Mouse (Mus musculus) hindbrain, embryonic 10.5 days (tissue): ENCODE measurements at regions not wholly inside any gene's neighbourhood (a gene's known extent, or its start where the extent isn't known, plus 50 kb on each side); places are given as distances from the start of the nearest gene placed in this dataset.
A peak's percentile ranks its signal among the peaks of the same experiment; 100 is the strongest.

Experiments
- DNase-seq: peaks from one replicate; pipeline ENCODE4 v3.0.0-alpha.2; 2017; ENCODE audit warnings: low spot score
- H3K27ac ChIP-seq: fragments of 300-500 bp; sonication (generic); 2 replicates; pipeline ENCODE4 v1.5.1; 2016; ENCODE audit warnings: mild to moderate bottlenecking, moderate library complexity
- H3K27me3 ChIP-seq: fragments of 300-500 bp; sonication (generic); 2 replicates; pipeline ENCODE4 v1.6.1; 2016; ENCODE audit warnings: mild to moderate bottlenecking; ENCODE audit not compliant: poor library complexity, insufficient read depth, severe bottlenecking
- H3K36me3 ChIP-seq: fragments of 300-500 bp; sonication (generic); 2 replicates; pipeline ENCODE4 v1.6.1; 2016; ENCODE audit warnings: mild to moderate bottlenecking, moderate library complexity
- H3K4me1 ChIP-seq: fragments of 300-500 bp; sonication (generic); replicated peaks from 2 replicates; pipeline ENCODE4 v1.6.1; 2016; ENCODE audit warnings: mild to moderate bottlenecking
- H3K4me3 ChIP-seq: fragments of 300-500 bp; sonication (generic); 2 replicates; pipeline ENCODE4 v1.5.1; 2016; ENCODE audit warnings: mild to moderate bottlenecking, moderate library complexity
- H3K9me3 ChIP-seq: fragments of 300-500 bp; sonication (generic); 2 replicates; pipeline ENCODE4 v1.6.1; 2016; ENCODE audit warnings: mild to moderate bottlenecking, moderate library complexity
- WGBS: fragments of 180-500 bp; shearing (Covaris S2); methylation state at CpG from one replicate; pipeline ENCODE4 v1.1.7; 2016; 5-methylcytosine and 5-hydroxymethylcytosine counted together

GRCm38 (mm10) chr9:47909051-47909450 is 252.8 kb upstream of the Nxpe4 start:
- Histone ChIP-seq H3K27ac (peak overlapping the region; percentile 71), H3K9me3 (no peaks in the 10 kb centered on the region), H3K4me1 (peaks cover 43% of the 10 kb centered on the region), H3K27me3 (peaks cover 69% of the 10 kb centered on the region), H3K36me3 (no peaks in the 10 kb centered on the region), H3K4me3 (no peak overlapping the region)
- DNase-seq = no peak
- WGBS = 73% methylated on average over 5 of the region's 5 CpGs

DNA sequence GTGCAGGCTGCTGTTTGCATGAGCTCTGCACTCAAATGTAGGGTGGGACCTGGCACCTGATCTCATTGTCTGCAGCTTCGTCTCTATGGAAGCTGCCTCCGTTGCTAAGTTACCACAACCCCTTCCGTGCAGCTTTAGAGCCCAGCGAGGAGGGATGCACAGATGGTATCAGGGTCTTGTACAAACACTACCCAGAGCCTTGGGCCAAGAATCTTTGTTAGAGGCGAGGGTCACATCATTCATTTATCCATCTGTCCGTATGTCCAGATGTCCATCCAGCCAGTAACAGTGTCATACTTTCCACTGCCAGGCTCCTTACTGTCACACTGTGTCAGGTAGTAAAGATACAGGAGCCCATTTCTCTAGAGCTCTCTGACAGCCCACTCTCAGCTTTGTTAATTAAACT is 251.3 kb upstream of the Nxpe4 start:
- H3K27ac ChIP-seq = peak overlapping the region; percentile 71

GRCm38 (mm10) chr9:47912823-47913222 is 249.0 kb upstream of the Nxpe4 start:
- Histone ChIP-seq H3K27ac (no peak overlapping the region), H3K4me1 (peaks cover 25% of the 10 kb centered on the region), H3K36me3 (no peaks in the 10 kb centered on the region), H3K9me3 (no peaks in the 10 kb centered on the region), H3K4me3 (no peak overlapping the region), H3K27me3 (peaks cover 36% of the 10 kb centered on the region)
- whole genome bisulfite sequencing = 79% methylated on average over 5 of the region's 5 CpGs
- no peak for DNase-seq

More for the DNA sequence above, 251.3 kb upstream of the Nxpe4 start:
- WGBS = 21% methylated on average over 6 of the region's 6 CpGs
- peak; percentile 52 for DNase-seq
- Histone ChIP-seq H3K4me1 (peaks cover 29% of the 10 kb centered on the region), H3K9me3 (no peaks in the 10 kb centered on the region), H3K4me3 (no peak overlapping the region), H3K27me3 (peaks cover 59% of the 10 kb centered on the region), H3K36me3 (no peaks in the 10 kb centered on the region)

DNA sequence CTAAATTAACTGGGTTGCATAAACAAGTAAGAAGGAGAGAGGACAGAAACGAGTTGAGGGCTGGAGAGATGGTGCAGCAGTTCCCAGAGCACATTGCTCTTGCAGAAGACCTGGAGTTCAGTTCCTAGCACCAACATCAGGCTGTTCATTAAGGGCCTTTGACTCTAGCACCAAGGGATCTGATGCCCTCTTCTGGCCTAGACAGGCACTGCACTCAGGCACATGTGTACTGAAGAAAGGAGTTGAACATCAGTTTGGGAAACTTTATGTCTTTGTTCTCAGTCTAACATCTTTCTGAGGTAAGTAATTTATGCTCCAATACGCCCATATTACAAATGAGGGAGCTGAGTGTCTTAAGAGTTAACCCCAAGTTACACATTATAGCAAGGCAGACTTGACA is 226.5 kb upstream of the Nxpe4 start:
- Histone ChIP-seq H3K4me1 (0 out of 2 replicates have a peak, but pooled peaks cover 16% of the 10 kb centered on the region), H3K27me3 (0 out of 2 replicates have a peak, but pooled peaks cover 5% of the 10 kb centered on the region), H3K27ac (no peak overlapping the region), H3K36me3 (no peaks in the 10 kb centered on the region), H3K4me3 (no peak overlapping the region), H3K9me3 (no peaks in the 10 kb centered on the region)
- 80% methylated on average over 2 of the region's 2 CpGs for whole genome bisulfite sequencing
- DNase-seq = peak; percentile 27

DNA sequence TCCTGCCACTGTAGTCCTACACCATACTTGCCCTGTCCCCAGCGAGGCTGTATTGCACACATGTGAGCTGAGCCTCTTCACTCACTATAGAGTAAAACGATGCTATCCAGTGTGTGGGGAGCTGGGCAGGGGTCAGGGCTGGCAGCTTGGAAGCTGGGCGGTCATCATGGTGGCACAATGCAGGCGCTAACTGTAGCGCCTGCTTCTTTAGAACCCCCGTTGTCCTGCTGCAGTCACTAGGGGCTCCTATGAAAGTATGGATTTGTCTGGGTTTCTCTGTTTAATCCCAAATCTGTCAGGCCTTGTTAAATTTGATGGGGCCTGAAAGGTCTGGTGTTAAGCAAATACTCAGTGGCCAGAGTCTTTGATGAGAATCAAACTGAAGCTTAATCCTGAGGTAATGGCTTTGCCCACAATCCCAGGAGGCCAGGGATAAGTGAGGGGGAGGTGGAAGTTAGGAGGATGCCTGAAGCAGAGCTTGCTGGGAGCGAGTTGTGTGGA is 225.8 kb upstream of the Nxpe4 start:
- 71% methylated on average over 7 of the region's 7 CpGs for WGBS
- peaks cover 5% of the 10 kb centered on the region; the same call in 1 of the 2 replicates for H3K27me3 ChIP-seq
- H3K9me3 ChIP-seq = no peaks in the 10 kb centered on the region
- H3K4me1 ChIP-seq = 0 out of 2 replicates have a peak, but pooled peaks cover 16% of the 10 kb centered on the region
- no peaks in the 10 kb centered on the region for H3K36me3 ChIP-seq
- no peak overlapping the region for H3K4me3 ChIP-seq
- no peak overlapping the region for H3K27ac ChIP-seq
- DNase-seq = no peak

GRCm38 (mm10) chr9:47938941-47939710 is 222.7 kb upstream of the Nxpe4 start:
- DNase-seq = no peak
- peaks cover 5% of the 10 kb centered on the region; the same call in 1 of the 2 replicates for H3K27me3 ChIP-seq
- no peaks in the 10 kb centered on the region for H3K36me3 ChIP-seq
- peaks cover 30% of the 10 kb centered on the region for H3K4me1 ChIP-seq
- 80% methylated on average over 14 of the region's 14 CpGs for WGBS
- no peak overlapping the region for H3K4me3 ChIP-seq
- no peak overlapping the region for H3K27ac ChIP-seq
- H3K9me3 ChIP-seq = no peaks in the 10 kb centered on the region

DNA sequence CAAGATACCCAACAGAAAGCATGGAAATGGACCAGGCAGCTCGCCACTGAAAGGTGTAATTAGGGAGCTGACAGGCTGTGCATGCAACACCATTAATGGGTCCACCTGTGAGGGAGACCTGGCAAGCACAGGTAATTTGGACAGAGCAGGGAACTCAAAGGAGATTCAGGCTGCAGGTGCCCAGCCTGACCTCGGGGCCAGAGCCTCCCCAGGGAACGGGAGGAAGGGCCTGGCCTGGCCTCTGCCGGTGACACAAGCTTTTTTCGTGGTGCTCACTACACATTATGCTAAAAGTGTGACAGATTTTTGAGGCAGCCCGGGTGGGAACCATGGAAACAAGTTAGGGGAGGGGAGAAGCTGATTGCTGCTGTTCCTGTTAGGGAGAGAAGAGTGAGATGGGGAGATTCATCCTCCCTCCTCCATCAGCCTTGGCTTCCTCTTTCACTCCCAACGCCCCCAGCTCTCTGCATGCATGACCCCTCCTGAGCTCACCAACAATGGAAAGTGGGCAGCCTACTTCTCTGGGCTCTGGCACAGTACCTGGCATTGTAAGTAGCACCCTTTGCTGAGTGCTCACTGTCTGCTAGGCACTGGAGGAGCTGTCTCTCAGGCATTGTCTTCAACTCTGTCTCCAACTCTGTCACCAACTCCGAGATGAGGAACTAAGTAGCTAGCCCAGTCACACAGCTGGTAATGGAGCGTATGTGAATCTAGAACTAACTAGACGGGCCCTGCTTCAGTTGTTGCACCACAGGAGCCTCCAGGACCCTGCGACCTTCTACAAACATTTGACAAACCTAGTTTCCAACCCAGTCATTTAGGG is 218.9 kb upstream of the Nxpe4 start:
- DNase-seq = peak; percentile 45
- 31% methylated on average over 11 of the region's 11 CpGs for WGBS
- H3K36me3 ChIP-seq = no peaks in the 10 kb centered on the region
- peaks cover 17% of the 10 kb centered on the region for H3K4me1 ChIP-seq
- peaks cover 5% of the 10 kb centered on the region; the same call in 1 of the 2 replicates for H3K27me3 ChIP-seq
- H3K9me3 ChIP-seq = no peaks in the 10 kb centered on the region
- H3K4me3 ChIP-seq = no peak overlapping the region
- H3K27ac ChIP-seq = peak overlapping the region; percentile 64

GRCm38 (mm10) chr9:47946226-47946625 is 215.6 kb upstream of the Nxpe4 start:
- H3K4me1 ChIP-seq = peaks cover 17% of the 10 kb centered on the region
- H3K4me3 ChIP-seq = no peak overlapping the region
- H3K27ac ChIP-seq = no peak overlapping the region
- no peak for DNase-seq
- no peaks in the 10 kb centered on the region for H3K36me3 ChIP-seq
- no peaks in the 10 kb centered on the region for H3K9me3 ChIP-seq
- 81% methylated on average over 7 of the region's 7 CpGs for WGBS
- H3K27me3 ChIP-seq = no peaks in the 10 kb centered on the region; the same call in 1 of the 2 replicates

- Histone ChIP-seq H3K4me3 (no peak overlapping the region), H3K36me3 (no peaks in the 10 kb centered on the region), H3K9me3 (peaks cover 10% of the 10 kb centered on the region; the same call in 1 of the 2 replicates), H3K27ac (no peak overlapping the region), H3K4me1 (peaks cover 27% of the 10 kb centered on the region), H3K27me3 (no peaks in the 10 kb centered on the region)
- 89% methylated on average over 3 of the region's 3 CpGs for WGBS
- DNase-seq = no peak
Observed at GRCm38 (mm10) chr9:47957881-47958280, 203.9 kb upstream of the Nxpe4 start.

DNA sequence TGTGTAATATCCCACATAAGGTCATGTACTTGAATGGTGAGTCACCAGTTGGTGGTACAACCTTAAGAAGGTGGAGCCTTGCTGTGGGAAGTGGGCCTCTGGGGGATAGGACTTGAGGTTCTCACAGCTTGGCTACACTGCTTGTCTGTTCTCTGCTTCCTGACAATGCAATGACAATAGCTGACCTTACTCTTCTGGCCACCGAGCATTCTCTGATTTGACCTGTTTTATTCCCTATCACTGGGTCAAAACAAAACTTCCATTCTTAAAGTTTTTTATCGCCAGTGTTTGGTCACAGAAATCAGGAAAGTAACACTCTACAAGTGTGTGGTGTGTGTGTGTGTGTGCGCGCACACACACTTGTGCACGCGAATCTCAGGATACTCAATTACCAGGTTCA is 203.0 kb upstream of the Nxpe4 start:
- WGBS = 88% methylated on average over 6 of the region's 6 CpGs
- Histone ChIP-seq H3K27me3 (no peaks in the 10 kb centered on the region), H3K4me1 (peaks cover 28% of the 10 kb centered on the region), H3K9me3 (peaks cover 7% of the 10 kb centered on the region; the same call in 1 of the 2 replicates), H3K27ac (no peak overlapping the region), H3K4me3 (no peak overlapping the region), H3K36me3 (no peaks in the 10 kb centered on the region)
- no peak for DNase-seq

GRCm38 (mm10) chr9:47961176-47961575 is 200.6 kb upstream of the Nxpe4 start:
- Histone ChIP-seq H3K9me3 (no peaks in the 10 kb centered on the region), H3K4me1 (peaks cover 28% of the 10 kb centered on the region), H3K4me3 (no peak overlapping the region), H3K27me3 (no peaks in the 10 kb centered on the region), H3K27ac (peak overlapping the region; percentile 62), H3K36me3 (no peaks in the 10 kb centered on the region)
- WGBS = 69% methylated on average over 4 of the region's 4 CpGs
- DNase-seq = no peak

GRCm38 (mm10) chr9:47962161-47962560 is 199.7 kb upstream of the Nxpe4 start:
- WGBS = 57% methylated on average over 4 of the region's 4 CpGs
- DNase-seq = no peak
- Histone ChIP-seq H3K27me3 (no peaks in the 10 kb centered on the region), H3K27ac (no peak overlapping the region), H3K36me3 (no peaks in the 10 kb centered on the region), H3K4me3 (no peak overlapping the region), H3K9me3 (no peaks in the 10 kb centered on the region), H3K4me1 (peaks cover 28% of the 10 kb centered on the region)

GRCm38 (mm10) chr9:47962589-47962988 is 199.2 kb upstream of the Nxpe4 start:
- no peak overlapping the region for H3K27ac ChIP-seq
- H3K4me3 ChIP-seq = no peak overlapping the region
- no peaks in the 10 kb centered on the region for H3K27me3 ChIP-seq
- H3K4me1 ChIP-seq = peaks cover 28% of the 10 kb centered on the region
- 69% methylated on average over 4 of the region's 4 CpGs for WGBS
- no peaks in the 10 kb centered on the region for H3K36me3 ChIP-seq
- H3K9me3 ChIP-seq = no peaks in the 10 kb centered on the region
- DNase-seq = peak; percentile 42
